Mouse (Mus musculus): ENCODE measurements around the gene BC035044.

- TF ChIP-seq POLR2A (IDR thresholded peaks at IDR 0.05; ENCODE audit: borderline replicate concordance, control insufficient read depth, low read depth, low read length) = no peak
- TF ChIP-seq CTCF (IDR thresholded peaks at IDR 0.05; ENCODE audit: control insufficient read depth, insufficient read depth, low read length) = peak; percentile 99
These were observed 45.5 kb downstream of the BC035044 start for GRCm38 (mm10) chr6:128845319-128845979.

Measured in bone marrow, adult 2 months (tissue).